Mouse (Mus musculus): ENCODE results near the gene Psmf1. TPM values are rescaled to one million over a fixed set of nuclear protein-coding genes. Genes with fewer than 3 reads are reported as not detected.

Psmf1 gene
- polyA plus RNA-seq, 1 experiment = 47.6 TPM

- Histone ChIP-seq H3K4me1 (peaks cover 16% of the 10 kb centered on the region), H3K36me3 (replicated peaks; ENCODE audit: low read length) (no peaks in the 10 kb centered on the region), H3K4me3 (replicated peaks) (peak within 1 kb of the TSS; percentile 88), H3K9me3 (no peaks in the 10 kb centered on the region; the same call in 1 of the 2 replicates), H3K27me3 (replicated peaks) (peaks cover 76% of the 10 kb centered on the region)
- TF ChIP-seq FLI1 (IDR thresholded peaks at IDR 0.05; ENCODE audit: low read length) (no peak), GATA1 (IDR thresholded peaks at IDR 0.05; ENCODE audit: borderline replicate concordance, low read length) (no peak)
These were observed 42.5 kb downstream of the Psmf1 start, which contains the start of gene Tmem74b for GRCm38 (mm10) chr2:151701231-151702145. Tmem74b (plus strand) TSS chr2:151702008.

GRCm38 (mm10) chr2:151682976-151683375, 61.0 kb downstream of the Psmf1 start:
- H3K9me3 ChIP-seq = no peaks in the 10 kb centered on the region
- peaks cover 33% of the 10 kb centered on the region for H3K27me3 ChIP-seq (replicated peaks)
- no peaks in the 10 kb centered on the region for H3K36me3 ChIP-seq (replicated peaks; ENCODE audit: low read length)
- no peak overlapping the region for H3K4me3 ChIP-seq (replicated peaks)
- TF ChIP-seq FLI1 (IDR thresholded peaks at IDR 0.05; ENCODE audit: low read length) (no peak), GATA1 (IDR thresholded peaks at IDR 0.05; ENCODE audit: borderline replicate concordance, low read length) (no peak)
- peaks cover 5% of the 10 kb centered on the region; the same call in 1 of the 2 replicates for H3K4me1 ChIP-seq

GRCm38 (mm10) chr2:151682357-151682756, 61.6 kb downstream of the Psmf1 start:
- Histone ChIP-seq H3K9me3 (0 out of 2 replicates have a peak, but pooled peaks cover 2% of the 10 kb centered on the region), H3K36me3 (replicated peaks; ENCODE audit: low read length) (no peaks in the 10 kb centered on the region), H3K27me3 (replicated peaks) (peaks cover 31% of the 10 kb centered on the region), H3K4me3 (replicated peaks) (no peak overlapping the region), H3K4me1 (peaks cover 5% of the 10 kb centered on the region; the same call in 1 of the 2 replicates)
- TF ChIP-seq GATA1 (IDR thresholded peaks at IDR 0.05; ENCODE audit: borderline replicate concordance, low read length) (no peak), FLI1 (IDR thresholded peaks at IDR 0.05; ENCODE audit: low read length) (no peak)

- Histone ChIP-seq H3K4me1 (peaks cover 5% of the 10 kb centered on the region; the same call in 1 of the 2 replicates), H3K36me3 (replicated peaks; ENCODE audit: low read length) (no peaks in the 10 kb centered on the region), H3K4me3 (replicated peaks) (no peak overlapping the region), H3K9me3 (0 out of 2 replicates have a peak, but pooled peaks cover 3% of the 10 kb centered on the region), H3K27me3 (replicated peaks) (peaks cover 14% of the 10 kb centered on the region)
- TF ChIP-seq GATA1 (IDR thresholded peaks at IDR 0.05; ENCODE audit: borderline replicate concordance, low read length) (no peak), FLI1 (IDR thresholded peaks at IDR 0.05; ENCODE audit: low read length) (no peak)
These were observed 67.8 kb downstream of the Psmf1 start for GRCm38 (mm10) chr2:151676234-151676633.

GRCm38 (mm10) chr2:151670968-151671329, 73.0 kb downstream of the Psmf1 start:
- H3K36me3 ChIP-seq (replicated peaks; ENCODE audit: low read length) = no peaks in the 10 kb centered on the region
- H3K4me1 ChIP-seq = peaks cover 4% of the 10 kb centered on the region; the same call in 1 of the 2 replicates
- H3K4me3 ChIP-seq (replicated peaks) = no peak overlapping the region
- peaks cover 16% of the 10 kb centered on the region for H3K27me3 ChIP-seq (replicated peaks)
- no peak for TF ChIP-seq GATA1 (IDR thresholded peaks at IDR 0.05; ENCODE audit: borderline replicate concordance, low read length)
- no peak for TF ChIP-seq FLI1 (IDR thresholded peaks at IDR 0.05; ENCODE audit: low read length)
- H3K9me3 ChIP-seq = peaks cover 6% of the 10 kb centered on the region; the same call in 1 of the 2 replicates

GRCm38 (mm10) chr2:151670026-151670967, 73.7 kb downstream of the Psmf1 start:
- Histone ChIP-seq H3K36me3 (replicated peaks; ENCODE audit: low read length) (no peaks in the 10 kb centered on the region), H3K4me3 (replicated peaks) (no peak overlapping the region), H3K27me3 (replicated peaks) (peaks cover 16% of the 10 kb centered on the region), H3K4me1 (peaks cover 4% of the 10 kb centered on the region; the same call in 1 of the 2 replicates), H3K9me3 (peaks cover 6% of the 10 kb centered on the region; the same call in 1 of the 2 replicates)
- TF ChIP-seq GATA1 (IDR thresholded peaks at IDR 0.05; ENCODE audit: borderline replicate concordance, low read length) (no peak), FLI1 (IDR thresholded peaks at IDR 0.05; ENCODE audit: low read length) (no peak)

- Histone ChIP-seq H3K27me3 (replicated peaks) (peaks cover 10% of the 10 kb centered on the region), H3K36me3 (replicated peaks; ENCODE audit: low read length) (no peaks in the 10 kb centered on the region)
These were observed 75.6 kb downstream of the Psmf1 start, which contains the start of gene Rad21l for GRCm38 (mm10) chr2:151668433-151668832. Rad21l (minus strand) TSS chr2:151668533.

More at GRCm38 (mm10) chr2:151668433-151668832, 75.6 kb downstream of the Psmf1 start, which contains the start of gene Rad21l:
- TF ChIP-seq GATA1 (IDR thresholded peaks at IDR 0.05; ENCODE audit: borderline replicate concordance, low read length) (no peak), FLI1 (IDR thresholded peaks at IDR 0.05; ENCODE audit: low read length) (no peak)
- peaks cover 4% of the 10 kb centered on the region; the same call in 1 of the 2 replicates for H3K4me1 ChIP-seq
- no peak within 1 kb of the TSS for H3K4me3 ChIP-seq (replicated peaks)
- H3K9me3 ChIP-seq = peaks cover 6% of the 10 kb centered on the region; the same call in 1 of the 2 replicates

Other genes starting within 250 kb of the Psmf1 start
- gene Fkbp1a, start 201.7 kb downstream of the Psmf1 start, polyA plus RNA-seq (2012; ENCODE audit: insufficient read depth, low replicate concordance) = 98.4 and 228 TPM in 2 replicates
- 1.1 TPM in 1 of 2 replicates, not detected in the other for gene Sdcbp2, start 171.6 kb downstream of the Psmf1 start, polyA plus RNA-seq (2012; ENCODE audit: insufficient read depth, low replicate concordance)
- not detected in 2 replicates for gene Snph, start 111.6 kb downstream of the Psmf1 start, polyA plus RNA-seq (2012; ENCODE audit: insufficient read depth, low replicate concordance)
- not detected in 2 replicates for gene Rad21l, start 75.7 kb downstream of the Psmf1 start, polyA plus RNA-seq (2012; ENCODE audit: insufficient read depth, low replicate concordance)
- gene Tmem74b, start 42.2 kb downstream of the Psmf1 start, polyA plus RNA-seq (2012; ENCODE audit: insufficient read depth, low replicate concordance) = 0.08 TPM in 1 of 2 replicates, not detected in the other
- gene Rspo4, start 98.7 kb upstream of the Psmf1 start, polyA plus RNA-seq (2012; ENCODE audit: insufficient read depth, low replicate concordance) = not detected in 2 replicates
- not detected in 2 replicates for gene Angpt4, start 167.0 kb upstream of the Psmf1 start, polyA plus RNA-seq (2012; ENCODE audit: insufficient read depth, low replicate concordance)
- gene Fam110a, start 236.0 kb upstream of the Psmf1 start, polyA plus RNA-seq (2012; ENCODE audit: insufficient read depth, low replicate concordance) = 29.5 and 64.0 TPM in 2 replicates

Data from megakaryocyte, embryonic 14.5 days (primary cell).